In genomic region chr5:136357227-136357626, GRCm38 (mm10) we compare ENCODE assay signal across 15 mouse cellular contexts.
A peak's percentile ranks its signal among the peaks of the same experiment; 100 is the strongest.
DNase-seq lines count a peak whose midpoint lies in the region; ATAC-seq and TF ChIP-seq lines count a peak whose summit lies in the region.
"Had no signal": no experiment of that assay in that cellular context is flagged by ENCODE, and none has a peak within 500 bp of the region (broad histone marks: within the 10 kb centered on the region; RNA-seq: fewer than 3 reads in every experiment).

No protein-coding gene starts in this region.

- WGBS in heart, embryonic 13.5 days, result 75% methylated on average over 2 of the region's 2 CpGs
- WGBS in forebrain, postnatal 0 days, result 18% methylated on average over 2 of the region's 2 CpGs

- H3K4me3 ChIP-seq in heart, embryonic 13.5 days, result no peak overlapping the region
- no peak overlapping the region for H3K4me3 ChIP-seq in forebrain, postnatal 0 days (ENCODE audit: low read depth, low read length)
- H3K4me3 ChIP-seq: embryonic facial prominence, embryonic 12.5 days; limb, embryonic 12.5 days had no signal

- H3K4me2 ChIP-seq in heart, embryonic 13.5 days, result no peak overlapping the region
- no peak overlapping the region for H3K4me2 ChIP-seq in forebrain, postnatal 0 days (ENCODE audit: low read depth)
- H3K4me2 ChIP-seq: embryonic facial prominence, embryonic 12.5 days; limb, embryonic 12.5 days had no signal

- peaks cover 54% of the 10 kb centered on the region for H3K4me1 ChIP-seq in heart, embryonic 13.5 days
- no peaks in the 10 kb centered on the region for H3K4me1 ChIP-seq in forebrain, postnatal 0 days (ENCODE audit: insufficient read depth)

- 0 out of 2 replicates have a peak overlapping the region, but pooled peaks have one; percentile 25 for H3K9ac ChIP-seq in heart, embryonic 13.5 days
- H3K9ac ChIP-seq in forebrain, postnatal 0 days, result no peak overlapping the region
- H3K9ac ChIP-seq: embryonic facial prominence, embryonic 12.5 days; limb, embryonic 12.5 days; liver, postnatal 0 days had no signal

- no peak for DNase-seq in heart, postnatal 4 days
- peak; percentile 74 for DNase-seq in retina, postnatal 1 day
- no peak for DNase-seq in retina, embryonic 14.5 days (ENCODE audit: low spot score)
- DNase-seq in forebrain, postnatal 0 days, result peak; percentile 32
- no peak for DNase-seq in adrenal gland, adult (ENCODE audit: inconsistent age in 2 of 2, low spot score in 1 of 2)
- no peak for DNase-seq in right cerebral cortex, adult 2 months (ENCODE audit: low spot score in 2 of 2)
- DNase-seq in testis, postnatal 10 days (ENCODE audit: low spot score), result no peak
- DNase-seq: cerebellum, adult 2 months; heart, adult 18-20 months; kidney, adult 9 months; liver, postnatal 0 days had no signal

- H3K27ac ChIP-seq in heart, embryonic 13.5 days (replicated peaks), result peak overlapping the region; percentile 45
- H3K27ac ChIP-seq in forebrain, postnatal 0 days (ENCODE audit: low read depth, low read length), result no peak overlapping the region
- H3K27ac ChIP-seq: embryonic facial prominence, embryonic 12.5 days; limb, embryonic 12.5 days; macrophage had no signal

- TF ChIP-seq CTCF in forebrain, postnatal 0 days (IDR thresholded peaks at IDR 0.05; ENCODE audit: low read depth), result no peak

- no peaks in the 10 kb centered on the region for H3K9me3 ChIP-seq in heart, embryonic 13.5 days
- no peaks in the 10 kb centered on the region for H3K9me3 ChIP-seq in forebrain, postnatal 0 days (ENCODE audit: low read length)
- H3K9me3 ChIP-seq: embryonic facial prominence, embryonic 12.5 days; limb, embryonic 12.5 days had no signal

- no peak for ATAC-seq in heart, embryonic 13.5 days (ENCODE audit: extremely low read depth, insufficient number of reproducible peaks, low FRiP score, low TSS enrichment)
- peak; percentile 76 for ATAC-seq in forebrain, postnatal 0 days
- ATAC-seq: liver, postnatal 0 days had no signal

- peaks cover 72% of the 10 kb centered on the region for H3K36me3 ChIP-seq in heart, embryonic 13.5 days
- H3K36me3 ChIP-seq in forebrain, postnatal 0 days (ENCODE audit: insufficient read depth), result peaks cover 12% of the 10 kb centered on the region; the same call in 1 of the 2 replicates

- no peaks in the 10 kb centered on the region for H3K27me3 ChIP-seq in heart, embryonic 13.5 days (replicated peaks)
- H3K27me3 ChIP-seq in forebrain, postnatal 0 days (ENCODE audit: insufficient read depth, low read length), result no peaks in the 10 kb centered on the region
- H3K27me3 ChIP-seq: embryonic facial prominence, embryonic 12.5 days; limb, embryonic 12.5 days had no signal

Comparison
In these comparisons a context has a peak if more than half of its experiments do, and no peak if none do; other contexts are left out.
1. DNase-seq: peak in retina, postnatal 1 day (single experiment) and forebrain, postnatal 0 days (single experiment); none in heart, postnatal 4 days (single experiment), retina, embryonic 14.5 days (single experiment), adrenal gland, adult (0 of 2), right cerebral cortex, adult 2 months (0 of 2) and testis, postnatal 10 days (single experiment).